Mouse (Mus musculus) R1 (cell line): ENCODE measurements around the gene Itk.

Source experiments
- DNase-seq: peaks from one replicate; pipeline ENCODE4 v3.0.0-alpha.2; 2018; ENCODE audit warnings: low read depth, low spot score

Itk gene

DNA sequence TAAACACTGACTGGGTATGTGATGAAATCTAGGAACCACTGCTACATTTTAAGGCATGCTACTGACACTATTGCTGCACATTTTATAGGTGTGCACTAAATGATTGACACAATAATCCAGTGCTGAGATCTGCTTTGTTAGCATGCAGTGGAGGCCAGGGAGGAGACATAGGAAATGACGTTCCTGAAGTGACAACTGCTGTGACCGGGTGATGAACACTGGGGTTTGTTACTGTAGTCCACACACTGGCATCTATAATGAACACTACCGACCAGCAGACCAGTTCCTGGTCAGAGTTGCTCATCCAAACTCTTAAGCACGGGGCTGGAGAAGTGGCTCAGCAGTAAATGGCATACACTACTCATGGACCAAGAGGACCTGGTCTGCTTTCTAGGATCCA is 4.1 kb upstream of the Itk start:
- no peak for DNase-seq

DNA sequence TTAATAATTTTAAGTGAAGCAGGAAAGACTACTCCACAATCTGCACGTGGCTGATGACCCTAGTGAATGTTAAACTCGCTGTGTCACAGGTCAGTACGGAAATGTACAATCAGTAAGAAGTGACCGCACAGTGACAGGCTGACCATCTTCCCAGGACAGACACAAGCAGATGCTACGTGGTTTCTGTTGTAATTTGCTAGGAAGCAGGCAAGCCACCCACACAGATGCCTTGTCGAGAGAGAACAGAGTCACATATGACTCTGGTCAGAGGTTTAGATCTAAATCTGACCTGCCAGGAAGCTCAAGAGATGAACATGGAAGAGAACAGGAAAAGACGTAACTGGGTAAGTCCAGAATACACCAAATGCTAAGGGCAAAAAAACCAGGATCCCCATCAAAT is 3.6 kb upstream of the Itk start:
- DNase-seq, result no peak

DNA sequence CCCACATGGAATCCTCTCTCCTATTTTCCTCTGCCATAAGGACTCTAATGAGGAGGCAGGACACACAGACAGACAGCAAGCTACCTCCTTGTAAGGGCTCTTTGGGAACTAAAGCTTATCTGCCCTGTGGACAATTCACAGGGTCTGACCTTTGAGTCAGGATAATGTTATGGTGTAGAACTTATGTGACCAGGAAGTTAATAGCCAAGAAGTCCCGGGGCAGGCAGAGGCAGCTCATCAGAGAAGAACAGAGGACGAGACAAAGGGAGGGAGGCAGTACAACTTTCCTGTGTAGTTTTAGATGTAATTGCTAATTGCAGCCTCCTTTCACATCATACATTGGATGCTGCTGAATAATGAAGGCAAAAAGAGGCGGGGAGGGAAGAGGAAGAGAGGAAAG is 1.3 kb upstream of the Itk start:
- no peak for DNase-seq

DNA sequence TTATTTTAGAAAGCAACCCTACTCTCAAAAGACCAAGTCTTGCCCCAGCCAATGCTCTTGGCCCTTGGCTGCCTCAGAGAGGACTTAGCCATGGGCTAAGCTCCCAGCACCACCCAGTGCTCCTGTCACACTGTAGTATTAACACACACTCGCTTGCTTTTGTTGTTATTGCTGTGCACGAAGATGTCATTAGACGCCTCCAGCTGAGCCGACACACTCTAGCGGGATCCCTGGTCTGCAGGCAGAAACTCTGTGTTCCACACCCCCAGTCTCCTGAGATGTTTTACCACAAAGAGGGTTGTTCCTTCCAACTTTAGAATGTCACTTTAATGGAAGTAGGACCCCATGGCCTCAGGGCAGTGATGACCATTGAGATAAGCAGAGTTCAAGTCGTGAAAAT is 877 bp downstream of the Itk start:
- DNase-seq, result no peak

DNA sequence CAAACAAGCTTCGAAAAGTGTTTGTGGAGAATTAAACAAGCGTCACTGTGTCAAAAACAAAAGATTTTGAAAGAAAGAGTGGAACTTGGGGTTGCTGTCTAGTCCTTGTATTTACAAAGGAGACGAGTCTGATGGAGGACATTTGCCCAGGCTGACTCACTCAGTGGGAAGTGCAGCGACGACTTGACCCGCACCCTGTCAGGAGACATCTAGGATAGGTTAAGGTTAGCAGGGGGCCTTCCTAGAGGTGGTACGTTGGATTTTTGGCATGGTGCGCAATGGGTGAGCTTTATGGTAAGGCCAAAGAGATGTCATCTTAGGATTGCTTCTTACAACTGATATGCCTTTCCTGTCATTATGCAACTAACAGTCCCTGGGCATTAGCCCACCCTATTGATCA is 2.3 kb downstream of the Itk start:
- no peak for DNase-seq

DNA sequence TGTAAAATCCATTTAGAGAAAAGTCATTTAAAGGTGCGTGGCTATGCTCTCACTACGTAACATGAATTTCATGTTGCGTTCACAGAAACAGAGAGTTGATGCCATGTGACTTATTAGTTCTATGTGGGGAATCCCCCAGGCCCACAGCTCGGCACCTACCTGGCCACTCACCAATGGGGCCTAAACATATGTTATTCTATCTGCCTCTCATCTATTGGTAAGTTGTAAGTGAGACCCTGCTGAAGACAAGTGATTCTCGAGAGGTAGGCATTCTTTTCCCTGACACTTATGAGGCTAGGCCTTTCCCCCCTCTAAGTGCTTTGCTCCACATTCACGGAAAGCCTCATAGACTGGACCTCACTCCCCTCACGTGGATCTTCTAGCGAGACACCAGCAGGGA is 2.8 kb downstream of the Itk start:
- DNase-seq, result no peak

DNA sequence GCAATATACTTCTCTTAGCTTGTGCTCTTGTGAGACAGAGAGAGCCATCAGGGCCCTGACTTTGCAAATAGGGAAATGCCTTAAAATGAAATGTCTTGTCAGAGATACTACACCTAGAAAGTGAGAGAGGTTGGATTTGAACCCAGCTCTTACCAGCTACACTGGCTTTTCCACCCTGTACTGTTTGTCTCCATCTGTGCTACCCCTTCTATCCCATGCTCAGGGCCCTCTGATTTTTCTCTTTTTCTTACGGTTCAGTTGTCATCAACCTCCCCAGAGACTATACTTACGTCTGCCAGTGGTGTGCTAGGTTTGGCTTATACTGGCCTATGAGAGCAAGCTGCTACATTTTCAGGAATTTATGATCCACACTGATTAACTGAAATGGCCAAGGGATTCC is 4.4 kb downstream of the Itk start:
- DNase-seq, result no peak

DNA sequence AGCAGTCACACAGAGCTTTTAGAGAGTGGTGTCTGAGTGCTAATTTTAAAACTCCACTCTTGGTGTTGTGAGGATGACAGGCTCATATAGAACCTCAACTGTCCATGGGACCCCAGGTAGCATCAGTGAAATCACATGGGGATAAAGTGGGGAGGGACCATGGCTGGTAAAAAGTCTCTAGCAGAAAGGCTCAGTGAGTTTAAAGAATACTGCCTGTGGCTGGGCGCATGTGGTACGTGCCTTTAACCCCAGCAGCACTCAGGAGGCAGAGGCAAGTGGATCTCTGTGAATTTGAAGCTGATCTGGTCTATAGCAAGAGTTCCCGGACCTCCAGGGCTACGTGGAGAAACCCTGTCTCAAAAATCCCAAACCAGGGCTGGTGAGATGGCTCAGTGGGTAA is 6.8 kb downstream of the Itk start:
- DNase-seq, result no peak

DNA sequence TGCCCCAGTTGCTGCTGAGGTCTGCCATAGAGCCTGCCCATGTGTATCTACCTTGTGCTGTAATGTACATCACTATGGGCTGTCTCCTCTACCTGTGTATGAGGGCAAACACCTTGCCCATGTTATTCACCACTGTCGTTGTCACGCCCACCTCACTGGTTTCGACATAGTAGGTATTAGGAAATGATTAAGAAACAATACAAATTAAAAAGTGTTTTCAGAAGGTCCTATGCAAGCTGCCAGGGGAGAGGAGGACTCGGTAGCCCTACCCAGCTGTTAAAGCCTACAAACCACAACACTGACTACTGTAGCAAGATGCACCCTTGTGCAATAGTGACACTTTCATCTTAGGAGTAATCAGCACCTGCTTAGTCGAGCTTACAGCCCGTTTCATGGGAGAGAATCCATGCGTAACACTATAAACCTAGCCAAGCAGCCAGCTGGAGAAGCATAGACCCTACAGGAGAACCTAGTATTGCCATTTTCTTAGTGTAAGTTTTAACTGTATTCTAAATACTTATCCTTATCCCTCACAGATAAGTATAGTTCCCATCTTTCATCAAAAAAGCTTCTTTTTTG is 9.1 kb downstream of the Itk start:
- no peak for DNase-seq

DNA sequence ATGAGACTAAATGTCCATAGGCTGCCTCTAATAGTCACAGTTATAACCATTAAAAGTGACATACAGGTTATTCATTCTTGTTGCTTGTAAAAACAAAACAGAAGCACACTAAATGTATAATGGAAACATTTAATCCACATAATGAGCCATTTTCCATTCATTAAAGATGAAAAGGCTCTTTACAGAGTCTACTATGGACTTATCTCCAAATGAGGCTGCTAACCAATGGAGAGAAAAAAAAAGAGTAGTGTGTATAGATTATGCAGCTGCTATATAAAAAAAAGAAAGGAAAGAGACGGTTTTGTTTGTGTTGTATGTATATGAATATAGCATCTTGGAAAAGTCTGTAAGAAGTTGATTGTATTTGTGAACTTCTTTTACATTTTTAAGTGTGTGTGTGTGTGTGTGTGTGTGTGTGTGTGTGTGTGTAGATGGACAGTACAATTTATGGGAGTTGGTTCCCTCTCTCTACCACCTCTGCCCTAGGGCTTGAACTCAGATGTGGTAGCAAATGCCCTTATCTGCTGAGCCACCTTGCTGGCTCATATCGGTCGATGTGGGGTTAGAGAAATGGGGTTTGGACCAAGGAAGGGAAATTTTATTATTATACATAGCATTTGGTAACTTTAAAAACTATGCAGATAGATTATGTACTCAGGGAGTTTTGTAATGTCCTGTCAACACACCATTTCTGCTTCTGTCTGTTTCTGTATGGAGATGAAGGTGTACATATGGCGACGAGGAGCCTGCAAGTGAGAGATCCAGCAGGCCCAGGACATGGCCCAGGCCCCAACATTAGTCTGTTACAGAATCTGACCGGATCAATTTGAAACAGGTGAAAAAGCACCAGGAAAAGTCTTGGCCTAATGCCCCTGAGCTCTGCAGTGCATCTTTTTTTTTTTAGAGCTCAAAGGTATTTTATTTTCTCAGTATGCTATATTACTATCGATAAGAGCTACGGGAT is 11.2 kb downstream of the Itk start:
- DNase-seq, result no peak

DNA sequence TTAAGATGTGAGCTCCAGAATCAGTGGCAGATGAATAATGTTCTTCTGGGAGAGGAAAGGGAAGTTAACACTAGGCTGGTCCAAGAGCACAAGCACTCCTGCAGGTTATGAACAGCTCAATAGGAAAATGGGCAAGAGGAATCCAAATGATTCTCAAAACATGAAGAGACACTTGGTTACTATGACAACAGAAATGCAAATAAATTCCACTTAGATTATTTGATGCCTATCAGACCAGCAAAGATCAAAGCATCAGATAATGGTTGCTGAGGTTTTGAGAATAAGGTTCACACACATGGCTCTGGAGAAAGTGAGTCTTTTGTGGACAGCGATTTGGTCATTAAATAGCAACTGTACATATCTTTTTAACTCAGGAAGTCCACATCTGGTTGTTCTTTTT is 12.0 kb downstream of the Itk start:
- DNase-seq, result no peak

DNA sequence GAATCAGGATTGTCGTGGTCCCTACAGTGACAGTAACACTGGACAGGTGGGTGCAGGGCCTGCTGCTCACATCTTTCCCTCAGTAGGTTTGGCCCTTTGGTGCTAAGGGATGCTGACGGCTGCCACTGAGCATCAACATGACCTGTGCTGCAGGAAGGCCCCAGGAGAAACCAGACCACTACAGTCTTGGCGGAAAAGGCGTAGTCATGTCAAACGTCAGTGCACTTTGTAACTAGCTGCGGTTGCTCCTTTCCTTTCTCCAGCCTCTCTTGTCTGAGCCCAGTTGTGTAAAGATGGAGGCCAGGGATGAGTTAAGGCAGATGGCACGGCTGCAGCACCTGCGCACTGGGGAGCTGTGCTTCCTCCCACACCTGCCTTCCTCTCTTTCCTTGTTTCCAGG is 14.3 kb downstream of the Itk start:
- no peak for DNase-seq

DNA sequence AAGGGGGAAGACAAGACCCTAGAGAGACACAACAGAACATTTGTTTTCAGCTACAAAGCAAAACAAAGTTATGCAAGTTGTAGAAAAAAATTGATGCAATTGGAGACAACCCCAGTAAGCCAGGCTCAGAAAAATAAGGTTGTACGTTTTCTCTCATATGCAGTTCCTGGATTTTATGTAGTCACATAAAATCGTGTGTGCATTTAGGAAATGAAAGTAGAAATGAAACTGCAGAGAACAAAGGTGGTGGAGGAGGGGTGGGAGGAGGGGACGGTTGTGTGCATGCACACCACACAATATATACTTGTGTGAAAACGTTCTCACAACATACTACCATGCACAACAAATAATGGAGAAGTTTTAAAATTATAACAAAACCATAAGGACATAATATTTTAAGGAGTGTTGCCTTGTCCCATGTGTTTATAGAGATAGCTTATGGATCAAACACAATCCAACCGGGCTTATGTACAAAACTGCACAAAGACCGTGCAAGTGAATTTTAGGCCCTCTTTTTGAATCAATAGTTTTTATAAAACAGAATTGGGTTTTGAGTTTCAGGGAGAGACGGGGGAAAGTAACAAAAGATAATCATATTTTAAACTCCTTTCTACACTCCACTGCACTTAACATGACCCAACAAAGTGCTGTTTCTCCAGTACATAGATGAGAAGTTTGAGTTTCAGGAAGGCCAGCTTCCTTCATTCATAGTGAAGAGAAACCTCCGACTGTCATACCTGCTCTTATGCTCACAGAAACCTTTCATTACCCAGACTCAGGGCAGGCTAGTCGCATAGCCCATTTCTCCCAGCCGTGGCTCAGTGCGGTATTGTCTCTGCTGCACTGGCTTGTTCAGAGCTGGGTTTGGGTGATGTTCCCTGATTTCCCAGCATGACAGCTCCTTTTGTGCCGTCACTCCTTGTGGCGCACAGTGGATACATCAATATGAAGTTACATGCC is 16.0 kb downstream of the Itk start:
- DNase-seq, result no peak

DNA sequence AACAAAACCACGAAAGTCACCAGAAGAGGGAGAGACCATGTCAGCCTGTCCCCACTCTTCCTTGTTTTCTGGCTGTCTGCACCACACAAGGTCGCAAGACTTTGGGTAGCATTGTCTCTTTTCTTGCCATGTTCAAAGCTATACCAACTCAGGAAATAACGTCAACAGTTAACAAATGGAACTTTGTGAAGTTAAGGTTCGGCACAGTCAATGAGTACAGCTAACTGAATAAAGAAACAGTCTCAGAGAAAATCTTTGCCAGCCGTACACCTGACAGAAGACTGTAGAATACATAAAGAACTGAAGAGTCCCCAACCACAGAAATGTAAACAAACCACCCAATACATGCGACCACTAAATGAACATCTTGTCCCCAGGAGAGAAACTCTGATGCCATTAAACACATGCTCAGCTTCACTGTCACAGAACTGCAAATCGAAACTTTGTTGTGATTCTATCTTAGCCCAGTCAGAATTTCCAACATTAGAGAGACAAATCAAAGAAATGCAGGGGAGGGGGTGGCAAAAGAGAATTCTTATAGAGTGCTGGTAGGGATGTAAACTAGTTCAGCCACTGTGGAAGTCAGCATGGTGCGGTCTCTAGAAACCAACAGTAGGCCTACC is 16.9 kb downstream of the Itk start:
- DNase-seq, result no peak

DNA sequence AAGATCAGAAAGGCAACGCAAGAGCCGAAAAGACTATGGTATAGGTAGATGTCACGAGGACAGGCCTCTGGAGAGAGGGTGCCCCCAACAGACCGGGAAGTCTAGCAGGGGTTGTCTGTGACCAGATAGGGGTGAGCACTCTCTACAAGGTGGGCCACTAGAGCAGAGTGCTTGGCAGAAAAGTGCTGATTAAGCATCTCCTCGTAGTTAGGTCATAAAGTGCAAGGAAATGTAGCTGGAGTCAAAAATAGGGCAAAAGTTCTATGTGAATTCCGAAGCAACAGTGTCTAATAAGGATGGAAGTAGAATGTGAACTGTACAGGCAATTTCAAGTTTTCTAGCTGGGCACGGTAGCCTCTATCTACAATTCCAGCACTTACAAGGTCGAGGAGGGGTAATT is 18.1 kb downstream of the Itk start:
- DNase-seq, result no peak

DNA sequence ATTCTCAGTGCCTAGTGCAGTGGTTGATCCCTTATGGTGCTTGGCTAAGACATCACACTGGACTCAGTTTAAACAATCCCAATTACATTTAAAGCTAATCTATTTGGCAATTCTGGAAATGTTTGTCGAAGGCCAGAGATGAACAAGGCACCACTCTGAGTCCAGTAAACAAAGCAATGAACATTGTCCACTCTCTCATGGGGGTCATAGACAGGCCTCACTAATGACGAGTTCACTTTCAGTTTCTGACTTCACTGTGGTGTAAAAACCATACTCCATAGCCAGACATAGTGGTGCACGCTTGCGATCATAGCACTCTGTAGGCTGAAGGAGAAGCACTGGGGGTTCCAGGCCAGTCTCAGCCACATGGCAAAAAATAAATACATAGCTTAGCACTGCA is 18.9 kb downstream of the Itk start:
- no peak for DNase-seq

DNA sequence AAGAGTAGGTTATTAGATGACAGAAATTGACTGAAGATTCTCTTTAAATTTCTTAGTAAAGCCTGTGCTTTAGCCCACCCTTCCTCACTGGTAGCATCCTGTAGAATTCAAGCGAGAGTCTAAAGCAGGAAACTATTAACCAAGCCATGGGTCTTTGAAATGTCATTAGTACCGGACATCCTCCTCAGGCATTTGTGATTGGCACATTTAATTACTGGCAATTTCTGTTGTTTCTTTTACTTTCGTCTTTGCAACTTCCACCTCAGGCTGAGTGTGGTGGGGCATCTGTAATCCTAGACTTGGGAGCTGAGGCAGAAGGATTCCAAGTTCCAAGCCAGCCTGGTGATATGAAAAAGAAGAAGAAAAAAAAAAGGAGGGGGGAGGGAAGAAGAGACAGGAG is 23.0 kb downstream of the Itk start:
- no peak for DNase-seq

DNA sequence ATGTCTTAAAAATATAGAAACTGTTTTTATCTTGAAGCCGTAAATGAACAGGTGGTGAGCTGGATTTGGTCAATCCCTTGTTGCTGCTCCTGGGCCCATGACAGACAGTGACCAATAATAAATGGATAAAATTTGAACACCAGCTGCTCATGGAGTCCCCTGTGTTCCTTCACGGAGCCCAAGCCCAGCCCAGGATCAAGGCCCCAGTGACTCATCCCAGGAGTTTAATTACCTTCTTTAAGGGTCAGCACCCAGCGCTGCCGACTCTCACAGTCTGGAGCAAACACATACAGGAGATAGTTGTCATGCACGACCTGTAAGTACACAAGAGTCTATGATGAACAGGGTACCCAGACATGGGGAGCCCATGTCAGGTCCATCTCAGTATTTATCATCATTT is 23.6 kb downstream of the Itk start:
- no peak for DNase-seq

DNA sequence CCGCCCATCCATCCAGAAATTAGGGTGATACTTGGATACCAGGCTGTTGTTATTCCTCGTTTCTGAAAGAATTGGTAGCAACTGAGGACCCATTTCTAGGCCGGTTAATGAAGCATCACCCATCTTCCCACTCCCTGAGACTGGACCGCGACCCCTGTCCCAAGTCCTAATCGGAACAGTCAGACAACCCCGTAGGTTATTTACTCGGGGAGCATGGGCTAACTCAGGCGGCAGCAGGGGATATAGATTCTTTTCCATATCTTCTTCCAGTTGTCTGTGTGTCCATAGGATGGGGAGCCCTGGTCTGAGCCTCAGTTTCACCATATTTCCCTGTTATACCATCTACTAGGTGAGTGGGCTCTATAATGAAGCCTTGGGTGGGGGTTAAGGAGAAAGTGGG is 25.5 kb downstream of the Itk start:
- no peak for DNase-seq

DNA sequence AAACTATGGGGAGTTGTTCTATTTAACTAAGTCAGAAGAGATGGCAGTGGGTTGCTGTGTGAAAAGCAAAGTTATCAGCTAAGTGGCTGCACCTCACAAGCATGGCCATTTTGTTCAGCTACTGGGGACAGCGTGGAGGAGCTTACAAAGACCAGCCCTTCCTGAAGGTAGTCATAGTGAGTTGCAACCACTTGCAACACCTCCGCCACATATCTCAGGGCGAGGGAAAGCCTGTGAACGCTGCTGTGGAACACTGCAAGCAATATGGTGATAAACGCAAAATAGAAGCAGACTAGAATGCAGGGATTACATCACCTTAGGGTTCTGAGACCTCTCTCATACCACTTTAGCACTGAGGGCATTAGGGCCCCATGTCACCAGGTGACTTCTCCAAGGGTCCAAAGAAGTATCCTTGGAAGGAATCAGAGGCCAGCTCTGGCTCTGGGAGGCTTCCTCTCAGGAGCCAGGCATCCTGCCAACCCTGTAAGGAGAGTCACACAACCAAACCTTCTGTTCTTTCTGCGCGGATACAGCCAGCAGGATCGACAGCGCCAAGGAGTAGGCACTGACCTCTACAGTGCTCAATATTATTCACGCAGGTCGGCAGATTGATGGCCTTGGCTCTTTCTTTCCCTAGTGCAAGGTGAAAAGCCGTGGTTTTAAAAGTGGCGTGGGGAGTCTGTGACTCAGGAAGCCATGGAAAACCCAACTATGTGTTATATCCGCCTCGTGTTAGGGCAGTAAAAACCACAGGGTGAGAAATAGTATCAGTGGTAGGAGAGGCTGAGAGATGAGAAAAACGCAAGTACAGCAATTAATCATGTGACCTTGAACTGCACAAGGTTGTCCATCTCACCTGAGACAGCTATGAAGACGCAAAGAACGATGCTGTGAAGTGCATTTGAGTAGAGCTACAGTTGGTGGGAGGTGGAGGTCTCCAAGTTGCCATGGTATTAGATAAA is 27.0 kb downstream of the Itk start:
- DNase-seq, result no peak
